Mouse (Mus musculus): ENCODE data around the gene Prkcd.

Gene Prkcd

DNA sequence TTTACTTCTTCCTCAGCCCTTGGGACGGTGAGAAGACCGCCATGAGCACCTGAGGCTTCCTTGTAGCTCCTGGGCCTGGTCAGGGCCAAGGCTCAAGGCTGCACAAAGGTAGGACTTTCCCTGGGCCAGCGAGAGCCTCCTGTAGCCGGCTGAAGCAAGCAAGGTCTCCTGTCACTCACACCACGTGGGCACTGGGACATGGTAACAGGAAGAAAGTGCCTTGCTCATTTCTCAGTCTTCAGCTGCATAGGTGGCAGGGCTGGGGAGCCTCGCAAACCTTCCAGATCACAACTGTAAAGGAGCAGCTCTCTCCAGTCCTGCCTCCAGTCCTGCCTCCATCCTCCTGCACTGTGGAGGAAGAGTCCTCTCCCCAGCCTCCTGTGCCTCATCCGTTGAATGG lies 50.2 kb downstream of the Prkcd start:
- no peak for DNase-seq (ENCODE audit: low read depth, low spot score)

DNA sequence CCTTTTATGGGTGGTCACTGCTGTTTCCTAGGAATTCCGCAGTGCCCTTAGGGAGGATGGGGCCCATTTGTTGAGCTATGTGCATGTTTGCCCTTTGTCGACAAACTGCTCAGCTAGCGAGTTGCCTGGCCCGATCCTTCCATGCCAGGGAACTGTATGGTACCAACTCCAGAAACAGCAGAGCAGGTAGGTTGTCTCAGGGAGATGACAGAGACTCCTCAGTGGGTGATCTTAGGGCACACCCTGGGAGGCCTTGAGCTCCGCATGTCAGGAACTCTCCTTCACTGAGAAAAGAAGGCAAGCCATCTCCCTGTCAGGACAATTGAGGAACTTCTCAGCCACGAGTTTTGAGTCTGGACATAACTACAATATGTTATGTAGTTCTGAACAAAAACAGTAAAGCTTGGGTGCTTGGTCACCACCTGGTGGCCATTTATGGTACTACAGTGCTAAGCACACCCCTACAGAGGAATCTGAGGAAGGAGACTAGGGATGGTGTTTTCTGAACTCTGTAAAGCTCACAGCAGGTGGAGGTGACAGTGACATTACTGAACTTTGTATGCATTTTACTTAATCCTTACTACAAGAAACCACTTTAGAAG lies 51.9 kb downstream of the Prkcd start:
- DNase-seq (ENCODE audit: low read depth, low spot score), result peak; percentile 83

GRCm38 (mm10) chr14:30573235-30573634 lies 52.8 kb downstream of the Prkcd start:
- no peak for DNase-seq (ENCODE audit: low read depth, low spot score)

DNA sequence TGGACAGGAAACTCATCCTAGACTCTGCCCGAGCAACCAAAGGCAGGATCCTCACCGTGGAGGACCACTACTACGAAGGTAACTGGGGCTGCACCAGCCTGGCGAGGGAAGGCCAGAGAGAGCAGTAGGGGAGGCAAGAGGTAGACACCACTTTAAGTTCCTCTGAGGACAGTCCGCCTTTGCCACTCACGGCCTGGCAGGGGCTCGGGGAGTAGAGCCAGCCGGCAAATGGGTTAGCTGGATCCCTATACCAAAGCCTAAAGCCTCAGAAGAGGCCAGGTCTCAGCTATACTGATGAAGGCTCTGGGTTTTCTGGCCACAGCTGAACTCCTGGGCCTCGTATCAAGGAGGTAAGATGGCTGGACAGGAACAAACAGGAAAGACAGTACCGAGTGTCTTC lies 53.8 kb downstream of the Prkcd start:
- DNase-seq (ENCODE audit: low read depth, low spot score), result no peak

DNA sequence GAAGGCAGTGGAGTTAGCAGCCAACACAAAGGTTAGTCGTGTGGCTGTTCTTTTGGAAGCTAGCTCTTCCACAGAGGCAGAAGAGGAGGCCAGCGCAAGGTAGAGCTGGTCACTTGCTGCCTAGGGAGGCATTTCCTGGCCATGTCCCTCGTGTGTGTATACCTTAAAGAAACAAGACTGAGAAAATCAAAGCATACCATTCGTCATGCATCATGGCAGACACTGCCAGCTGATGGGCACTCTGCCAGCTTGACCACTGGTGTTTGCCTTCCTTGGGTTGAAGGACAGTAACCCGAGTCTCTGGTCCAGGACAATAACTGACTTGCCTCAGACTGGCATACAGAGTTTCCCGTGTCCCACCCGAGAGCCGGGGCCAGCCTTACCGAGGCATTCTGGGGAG lies 55.7 kb downstream of the Prkcd start:
- no peak for DNase-seq (ENCODE audit: low read depth, low spot score)

DNA sequence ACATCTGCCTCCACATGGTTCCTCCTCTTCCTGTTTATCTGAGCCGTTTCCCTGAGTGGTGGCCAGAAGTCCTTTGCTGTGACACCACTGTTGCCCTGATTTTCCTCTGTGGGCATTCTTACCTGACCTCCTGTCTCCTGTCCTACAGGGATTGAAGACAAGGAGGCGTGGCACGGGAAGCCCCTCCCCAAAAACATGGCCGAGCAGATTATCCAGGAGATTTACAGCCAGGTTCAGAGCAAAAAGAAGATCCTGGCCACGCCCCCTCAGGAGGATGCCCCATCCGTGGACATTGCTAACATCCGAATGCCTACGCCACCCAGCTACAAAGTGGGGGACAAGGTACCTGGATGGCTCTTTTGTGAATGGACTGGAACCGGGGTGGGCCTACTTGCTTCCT lies 58.0 kb downstream of the Prkcd start:
- DNase-seq (ENCODE audit: low read depth, low spot score), result no peak

DNA sequence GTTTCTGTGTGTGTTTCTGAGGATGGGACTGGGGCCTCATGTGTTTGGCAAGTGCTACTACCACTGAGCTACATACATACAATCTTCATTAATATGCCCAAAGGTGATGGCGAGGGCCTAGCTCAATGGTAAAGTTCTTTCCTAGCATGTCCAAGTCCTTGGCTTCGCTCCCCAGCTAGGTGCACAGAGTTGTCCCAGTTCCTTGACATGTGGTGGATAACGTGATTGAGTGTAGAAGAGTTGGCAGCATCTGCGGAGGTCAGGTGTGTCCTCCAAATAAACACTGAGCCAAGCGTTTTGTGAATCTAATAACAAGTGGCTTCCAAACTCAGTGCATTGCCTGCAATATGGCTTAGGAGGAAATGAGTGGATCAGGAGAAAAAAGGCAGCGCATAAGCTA lies 59.7 kb downstream of the Prkcd start:
- DNase-seq (ENCODE audit: low read depth, low spot score), result no peak

DNA sequence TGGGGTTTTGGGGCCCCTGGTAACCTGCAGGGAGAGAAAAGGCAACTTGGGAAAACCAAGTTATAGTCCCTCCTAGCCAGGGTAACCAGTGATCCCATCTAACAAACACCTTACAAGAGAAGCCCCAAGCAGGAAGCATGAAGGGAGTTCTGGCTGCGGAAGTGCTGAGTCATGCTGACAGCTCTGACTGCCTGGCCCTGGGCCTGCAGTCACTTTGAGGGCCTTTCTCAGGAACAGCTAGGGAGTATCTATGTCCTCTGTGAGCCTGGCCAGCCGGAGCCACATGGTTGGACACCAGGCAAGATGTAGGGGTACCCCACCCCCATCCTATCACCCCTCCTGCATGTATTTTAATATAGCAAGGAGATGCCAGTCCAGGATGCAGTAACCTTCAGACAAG lies 61.6 kb downstream of the Prkcd start:
- DNase-seq (ENCODE audit: low read depth, low spot score), result no peak

GRCm38 (mm10) chr14:30562343-30562742 lies 63.7 kb downstream of the Prkcd start:
- no peak for DNase-seq (ENCODE audit: low read depth, low spot score)

GRCm38 (mm10) chr14:30561470-30562187 lies 64.4 kb downstream of the Prkcd start:
- no peak for DNase-seq (ENCODE audit: low read depth, low spot score)

- DNase-seq (ENCODE audit: low read depth, low spot score), result no peak
These were observed 65.1 kb downstream of the Prkcd start for GRCm38 (mm10) chr14:30560803-30561389.

- DNase-seq (ENCODE audit: low read depth, low spot score), result no peak
These were observed 66.6 kb downstream of the Prkcd start for GRCm38 (mm10) chr14:30559321-30559850.

DNA sequence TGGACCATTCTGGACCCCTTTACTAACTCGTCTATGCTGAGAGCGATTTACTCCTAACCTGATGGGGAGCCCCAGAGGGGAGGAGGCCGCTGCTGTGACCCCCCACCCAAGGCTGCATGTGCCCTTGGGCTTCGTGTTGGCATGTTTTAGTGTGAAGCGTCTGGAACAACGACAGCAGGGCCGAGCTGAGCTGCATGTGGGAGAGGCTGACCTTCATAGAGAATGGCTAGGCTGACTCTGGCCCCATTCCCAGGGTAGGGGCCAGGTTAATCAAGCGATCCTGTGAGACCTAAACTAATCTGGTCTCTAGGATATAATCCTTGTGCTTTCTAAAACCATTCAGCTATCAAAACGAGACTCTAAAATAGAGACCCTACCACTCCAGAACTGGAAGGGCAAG lies 68.3 kb downstream of the Prkcd start:
- DNase-seq (ENCODE audit: low read depth, low spot score), result no peak

DNA sequence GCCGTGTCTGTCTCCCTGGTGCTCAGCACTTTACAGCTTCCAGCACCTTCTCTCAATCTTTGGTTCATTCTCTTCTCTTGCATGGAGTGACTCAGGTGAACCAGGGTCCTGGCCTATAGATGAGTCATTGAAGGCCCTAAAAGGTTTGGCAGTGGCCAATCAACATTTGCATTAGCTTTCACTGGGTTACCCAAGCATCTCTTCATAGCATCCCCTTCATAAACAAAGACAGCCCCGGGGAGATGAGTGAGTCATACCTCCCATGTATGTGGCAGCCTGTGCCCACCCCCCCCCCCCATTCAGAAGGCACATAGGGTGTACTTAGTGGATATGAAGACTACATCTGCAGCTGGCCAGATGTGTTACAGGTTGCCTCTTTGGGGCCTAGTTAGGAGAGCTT lies 69.4 kb downstream of the Prkcd start:
- DNase-seq (ENCODE audit: low read depth, low spot score), result no peak

DNA sequence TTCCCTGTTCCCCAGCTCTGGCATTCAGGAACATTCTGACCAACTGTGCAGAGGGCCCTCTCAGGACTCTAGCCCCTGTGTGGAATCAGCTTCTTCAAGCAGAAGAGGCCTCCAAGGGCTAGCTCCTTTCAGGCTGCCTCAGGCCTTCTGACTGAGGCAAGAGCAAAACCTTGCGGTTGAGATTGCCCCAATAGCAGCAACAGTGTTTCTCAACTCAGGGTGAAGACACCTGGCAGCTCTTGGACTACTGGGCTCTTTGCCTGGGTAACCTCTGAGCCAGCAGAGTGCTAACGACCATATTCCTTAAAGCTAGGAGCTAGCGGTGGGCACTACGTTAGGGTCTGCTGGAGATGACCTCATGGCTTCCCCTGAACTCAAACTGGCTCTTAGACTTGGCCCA lies 72.8 kb downstream of the Prkcd start:
- DNase-seq (ENCODE audit: low read depth, low spot score), result no peak

GRCm38 (mm10) chr14:30551981-30552380 lies 74.0 kb downstream of the Prkcd start:
- no peak for DNase-seq (ENCODE audit: low read depth, low spot score)

DNA sequence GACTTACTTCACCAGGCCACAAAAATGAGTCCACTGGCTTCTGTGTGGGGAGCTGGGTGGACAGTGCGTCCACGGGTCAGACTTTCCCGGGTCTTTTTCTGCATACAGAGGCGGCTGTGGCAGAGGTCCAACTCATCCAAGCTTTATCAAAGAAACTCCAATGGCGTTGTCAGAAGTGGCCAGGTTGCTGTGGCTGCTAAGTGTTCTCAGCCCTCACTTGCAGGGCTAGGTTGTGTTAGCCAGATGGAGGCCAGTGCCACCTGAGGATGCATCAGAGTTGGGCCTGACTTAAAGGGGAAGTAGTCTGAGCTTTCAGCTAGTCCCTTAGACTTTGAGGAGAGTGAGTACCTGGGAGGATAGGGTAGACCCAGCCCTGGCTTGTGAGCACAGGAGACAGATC lies 74.5 kb downstream of the Prkcd start:
- DNase-seq (ENCODE audit: low read depth, low spot score), result no peak

DNA sequence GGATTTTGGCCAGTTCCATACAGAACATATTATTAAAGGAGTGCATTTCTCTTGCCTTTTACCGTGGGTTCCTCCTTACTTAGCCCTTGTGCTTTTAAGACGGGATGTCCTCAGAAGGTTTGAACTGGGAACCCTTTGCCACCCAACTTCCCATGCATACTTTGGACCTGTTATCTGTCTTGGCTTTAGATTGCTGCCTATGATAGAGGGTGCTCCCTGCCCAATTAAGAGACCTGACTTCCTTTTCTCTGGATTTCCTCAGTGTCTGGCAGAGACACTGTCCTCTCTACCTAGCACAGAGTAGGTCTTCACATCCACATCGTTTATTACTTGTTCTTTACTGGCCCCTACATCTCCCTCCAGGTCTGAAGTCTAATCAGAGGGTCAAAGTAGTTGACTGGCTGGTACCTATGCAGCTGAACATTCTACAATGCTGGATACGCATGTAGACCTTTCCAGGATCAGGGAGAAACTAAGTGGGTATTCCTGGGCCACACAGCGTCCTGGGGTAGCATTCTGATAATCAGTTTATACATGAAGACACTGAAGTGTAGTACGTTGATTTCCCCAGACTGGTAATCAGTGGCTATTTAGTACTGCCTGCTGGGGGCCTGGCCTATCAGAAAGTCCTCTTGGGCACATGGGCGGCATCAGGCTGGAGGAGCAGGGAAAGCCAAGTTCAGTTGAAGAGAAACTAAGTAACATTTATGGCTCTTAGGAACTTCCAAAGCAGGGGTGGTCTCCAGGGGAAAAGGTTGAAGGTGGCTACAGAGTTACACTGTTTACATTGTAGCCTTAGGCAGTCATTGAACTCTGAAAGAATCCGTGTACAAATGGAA lies 75.6 kb downstream of the Prkcd start:
- DNase-seq (ENCODE audit: low read depth, low spot score), result no peak

GRCm38 (mm10) chr14:30549777-30550149 lies 76.2 kb downstream of the Prkcd start:
- no peak for DNase-seq (ENCODE audit: low read depth, low spot score)

- DNase-seq (ENCODE audit: low read depth, low spot score), result peak; percentile 93
These were observed 76.8 kb downstream of the Prkcd start for GRCm38 (mm10) chr14:30548965-30549776.

GRCm38 (mm10) chr14:30548131-30548720 lies 77.8 kb downstream of the Prkcd start, which contains the start of gene Tkt:
TSS of gene Tkt (plus strand) at chr14:30548359.
- peak; percentile 18 for DNase-seq (ENCODE audit: low read depth, low spot score)
